Mouse (Mus musculus) liver, embryonic 14.5 days (tissue): ENCODE data around the gene 4930470P17Rik.

ENCODE experiments used
- CTCF ChIP-seq: IDR thresholded peaks from 2 replicates; pipeline ENCODE4 v1.5.1; 2016; ENCODE audit warnings: antibody characterized with exemption, low read depth, control low read depth
- EP300 ChIP-seq: IDR thresholded peaks from 2 replicates; pipeline ENCODE4 v1.6.1; 2016; ENCODE audit warnings: antibody characterized with exemption, low read depth

- no peak for TF ChIP-seq CTCF
- no peak for TF ChIP-seq EP300
These were observed 30.6 kb upstream of the 4930470P17Rik start for GRCm38 (mm10) chr2:170632386-170632785.
